Mouse (Mus musculus): ENCODE results near the gene Adgrg3. TPM values are rescaled to one million over a fixed set of nuclear protein-coding genes. Genes with fewer than 3 reads are reported as not detected.

Gene Adgrg3
- polyA plus RNA-seq, 1 experiment: 3.0 TPM

GRCm38 (mm10) chr8:94994006-94994405, 23.5 kb upstream of the Adgrg3 start:
- peak; percentile 99 for DNase-seq (ENCODE audit: low read depth)
- no peak for TF ChIP-seq CTCF (IDR thresholded peaks at IDR 0.05; ENCODE audit: borderline replicate concordance, extremely low read depth, insufficient read depth, insufficient read length)
- TF ChIP-seq POLR2A (IDR thresholded peaks at IDR 0.05; ENCODE audit: borderline replicate concordance, extremely low read depth, insufficient read depth, insufficient read length, poor library complexity, severe bottlenecking): peak; percentile 21; the same call in 1 of the 2 replicates

DNA sequence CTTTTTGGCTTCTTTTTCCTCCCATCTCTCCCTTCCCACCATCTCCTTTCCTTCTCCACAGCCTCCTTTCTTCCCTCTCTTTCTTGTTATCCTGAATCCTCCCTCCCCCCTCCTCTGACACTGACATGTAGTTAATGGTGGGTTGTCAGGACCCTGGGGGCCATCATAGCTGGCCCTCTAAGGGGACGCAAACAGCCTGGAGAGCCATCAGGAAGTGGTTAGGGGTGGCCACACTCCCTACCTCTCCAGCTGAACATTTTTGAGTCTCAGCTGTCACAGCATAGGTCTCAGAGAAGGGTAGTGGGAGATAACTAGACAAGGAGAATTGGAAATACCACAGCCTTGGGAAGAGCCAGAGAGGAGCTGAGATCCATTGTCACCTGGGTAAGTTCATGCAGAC, 23.0 kb upstream of the Adgrg3 start:
- no peak for DNase-seq (ENCODE audit: low read depth)
- TF ChIP-seq CTCF (IDR thresholded peaks at IDR 0.05; ENCODE audit: borderline replicate concordance, extremely low read depth, insufficient read depth, insufficient read length) (no peak), POLR2A (IDR thresholded peaks at IDR 0.05; ENCODE audit: borderline replicate concordance, extremely low read depth, insufficient read depth, insufficient read length, poor library complexity, severe bottlenecking) (no peak)

GRCm38 (mm10) chr8:94995336-94995893, 22.1 kb upstream of the Adgrg3 start:
- peak; percentile 5; the same call in 1 of the 2 replicates for TF ChIP-seq POLR2A (IDR thresholded peaks at IDR 0.05; ENCODE audit: borderline replicate concordance, extremely low read depth, insufficient read depth, insufficient read length, poor library complexity, severe bottlenecking)
- TF ChIP-seq CTCF (IDR thresholded peaks at IDR 0.05; ENCODE audit: borderline replicate concordance, extremely low read depth, insufficient read depth, insufficient read length): no peak
- DNase-seq (ENCODE audit: low read depth): peak; percentile 76

GRCm38 (mm10) chr8:94996037-94996436, 21.5 kb upstream of the Adgrg3 start:
- TF ChIP-seq CTCF (IDR thresholded peaks at IDR 0.05; ENCODE audit: borderline replicate concordance, extremely low read depth, insufficient read depth, insufficient read length): no peak
- TF ChIP-seq POLR2A (IDR thresholded peaks at IDR 0.05; ENCODE audit: borderline replicate concordance, extremely low read depth, insufficient read depth, insufficient read length, poor library complexity, severe bottlenecking): no peak; the same call in 1 of the 2 replicates
- DNase-seq (ENCODE audit: low read depth): peak; percentile 78

GRCm38 (mm10) chr8:94996899-94997856, 20.3 kb upstream of the Adgrg3 start:
- TF ChIP-seq POLR2A (IDR thresholded peaks at IDR 0.05; ENCODE audit: borderline replicate concordance, extremely low read depth, insufficient read depth, insufficient read length, poor library complexity, severe bottlenecking) (no peak), CTCF (IDR thresholded peaks at IDR 0.05; ENCODE audit: borderline replicate concordance, extremely low read depth, insufficient read depth, insufficient read length) (no peak)
- peak; percentile 84 for DNase-seq (ENCODE audit: low read depth)

GRCm38 (mm10) chr8:94997857-94998243, 19.6 kb upstream of the Adgrg3 start:
- DNase-seq (ENCODE audit: low read depth): no peak
- TF ChIP-seq POLR2A (IDR thresholded peaks at IDR 0.05; ENCODE audit: borderline replicate concordance, extremely low read depth, insufficient read depth, insufficient read length, poor library complexity, severe bottlenecking): no peak
- no peak for TF ChIP-seq CTCF (IDR thresholded peaks at IDR 0.05; ENCODE audit: borderline replicate concordance, extremely low read depth, insufficient read depth, insufficient read length)

- no peak for DNase-seq (ENCODE audit: low read depth)
Observed at GRCm38 (mm10) chr8:94998431-94998830, 19.1 kb upstream of the Adgrg3 start.

DNA sequence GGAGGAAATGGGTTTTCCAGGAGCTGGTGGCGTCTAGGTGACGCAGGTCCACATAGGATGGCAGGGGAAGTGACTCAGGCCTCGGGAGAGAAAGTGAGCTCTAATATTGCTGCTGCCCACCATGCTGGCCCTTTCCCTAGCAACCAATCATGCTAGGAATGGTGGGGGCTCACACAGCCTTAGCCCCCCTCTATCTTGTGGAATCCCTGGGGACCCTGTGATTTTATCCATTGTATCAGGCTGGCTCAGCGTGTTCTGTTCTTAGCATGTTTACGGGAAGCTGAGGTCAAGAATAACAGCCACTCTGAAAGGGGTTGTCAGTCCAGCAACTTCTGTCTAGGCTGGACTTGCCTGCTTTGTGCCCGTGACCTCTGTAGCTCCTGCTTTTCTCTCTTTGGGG, 18.5 kb upstream of the Adgrg3 start:
- TF ChIP-seq POLR2A (IDR thresholded peaks at IDR 0.05; ENCODE audit: borderline replicate concordance, extremely low read depth, insufficient read depth, insufficient read length, poor library complexity, severe bottlenecking) (no peak), CTCF (IDR thresholded peaks at IDR 0.05; ENCODE audit: borderline replicate concordance, extremely low read depth, insufficient read depth, insufficient read length) (no peak)
- no peak for DNase-seq (ENCODE audit: low read depth)

More at GRCm38 (mm10) chr8:94998431-94998830, 19.1 kb upstream of the Adgrg3 start:
- TF ChIP-seq CTCF (IDR thresholded peaks at IDR 0.05; ENCODE audit: borderline replicate concordance, extremely low read depth, insufficient read depth, insufficient read length) (no peak), POLR2A (IDR thresholded peaks at IDR 0.05; ENCODE audit: borderline replicate concordance, extremely low read depth, insufficient read depth, insufficient read length, poor library complexity, severe bottlenecking) (no peak)

DNA sequence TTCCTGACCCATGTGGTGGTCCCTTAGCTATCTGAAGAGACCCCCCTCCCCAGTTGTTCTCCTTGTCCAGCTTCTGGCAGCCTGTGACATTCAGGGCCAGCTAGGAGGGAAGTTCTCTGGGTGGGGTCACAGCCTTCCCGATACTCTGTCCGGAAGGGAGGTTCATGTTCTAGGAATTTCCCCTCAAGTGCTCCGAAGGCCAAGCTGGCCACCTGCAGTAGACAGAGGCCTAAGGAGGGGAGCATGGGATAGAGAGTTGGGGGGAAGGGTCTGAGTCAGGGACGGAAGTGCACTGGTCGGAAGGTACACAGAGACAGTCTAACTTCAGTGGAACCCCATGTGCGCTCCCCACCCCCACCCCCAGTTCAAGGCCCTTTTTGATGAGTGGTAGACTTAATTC, 17.5 kb upstream of the Adgrg3 start:
- no peak for DNase-seq (ENCODE audit: low read depth)
- TF ChIP-seq POLR2A (IDR thresholded peaks at IDR 0.05; ENCODE audit: borderline replicate concordance, extremely low read depth, insufficient read depth, insufficient read length, poor library complexity, severe bottlenecking) (no peak), CTCF (IDR thresholded peaks at IDR 0.05; ENCODE audit: borderline replicate concordance, extremely low read depth, insufficient read depth, insufficient read length) (no peak)

- no peak for TF ChIP-seq CTCF (IDR thresholded peaks at IDR 0.05; ENCODE audit: borderline replicate concordance, extremely low read depth, insufficient read depth, insufficient read length)
- no peak for TF ChIP-seq POLR2A (IDR thresholded peaks at IDR 0.05; ENCODE audit: borderline replicate concordance, extremely low read depth, insufficient read depth, insufficient read length, poor library complexity, severe bottlenecking)
- peak; percentile 95 for DNase-seq (ENCODE audit: low read depth)
Observed at GRCm38 (mm10) chr8:95000684-95001083, 16.8 kb upstream of the Adgrg3 start.

DNA sequence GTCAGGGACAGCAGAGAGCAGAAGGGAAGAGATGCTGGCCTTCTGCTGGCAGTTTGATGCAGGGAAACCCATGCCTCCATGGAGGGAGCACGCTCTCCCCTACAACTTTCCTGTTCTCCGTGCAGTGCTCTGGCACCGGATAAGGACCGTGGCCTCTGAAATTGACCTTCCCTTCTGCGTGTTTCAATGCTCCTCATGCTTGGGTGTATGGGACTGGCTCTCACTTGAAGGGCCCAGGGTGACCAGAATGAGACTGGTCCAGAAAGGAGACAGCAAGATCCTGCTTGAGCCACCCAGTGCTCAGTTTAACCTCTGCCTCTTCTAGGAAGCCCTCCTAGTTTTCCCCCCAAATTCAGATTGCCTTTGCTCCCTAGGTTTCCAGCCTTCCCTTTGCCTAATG, 16.3 kb upstream of the Adgrg3 start:
- DNase-seq (ENCODE audit: low read depth): no peak
- TF ChIP-seq CTCF (IDR thresholded peaks at IDR 0.05; ENCODE audit: borderline replicate concordance, extremely low read depth, insufficient read depth, insufficient read length) (no peak), POLR2A (IDR thresholded peaks at IDR 0.05; ENCODE audit: borderline replicate concordance, extremely low read depth, insufficient read depth, insufficient read length, poor library complexity, severe bottlenecking) (no peak)
